Mouse (Mus musculus) forebrain, embryonic 10.5 days (tissue): ENCODE measurements at regions not wholly inside any gene's neighbourhood (a gene's known extent, or its start where the extent isn't known, plus 50 kb on each side); places are given as distances from the start of the nearest gene placed in this dataset.
A peak's percentile ranks its signal among the peaks of the same experiment; 100 is the strongest.
"Not testable (repeated sequence)": the region's sequence is repeated elsewhere in the genome, so short reads cannot be mapped to it uniquely, and the experiment has no call there.

Experiments
- DNase-seq: peaks from one replicate; pipeline ENCODE4 v3.0.0-alpha.2; 2017; ENCODE audit warnings: low spot score; ENCODE audit errors: extremely low spot score
- H3K27ac ChIP-seq: fragments of 300-500 bp; sonication (generic); 2 replicates; pipeline ENCODE4 v1.5.1; 2016; ENCODE audit warnings: mild to moderate bottlenecking
- H3K27me3 ChIP-seq: fragments of 300-500 bp; sonication (generic); 2 replicates; pipeline ENCODE4 v1.6.1; 2016; ENCODE audit warnings: mild to moderate bottlenecking; ENCODE audit not compliant: poor library complexity, severe bottlenecking
- H3K36me3 ChIP-seq: fragments of 300-500 bp; sonication (generic); replicated peaks from 2 replicates; pipeline ENCODE4 v1.6.1; 2016; ENCODE audit warnings: mild to moderate bottlenecking, moderate library complexity
- H3K4me1 ChIP-seq: fragments of 300-500 bp; sonication (generic); 2 replicates; pipeline ENCODE4 v1.6.1; 2016
- H3K4me3 ChIP-seq: fragments of 300-500 bp; sonication (generic); 2 replicates; pipeline ENCODE4 v1.5.1; 2016; ENCODE audit warnings: mild to moderate bottlenecking, moderate library complexity
- H3K9me3 ChIP-seq: fragments of 300-500 bp; sonication (generic); 2 replicates; pipeline ENCODE4 v1.6.1; 2016; ENCODE audit warnings: mild to moderate bottlenecking, moderate library complexity
- WGBS: fragments of 180-500 bp; shearing (Covaris S2); methylation state at CpG from one replicate; pipeline ENCODE4 v1.1.7; 2016; 5-methylcytosine and 5-hydroxymethylcytosine counted together

GRCm38 (mm10) chr10:69020811-69021743, 130.2 kb upstream of the Rhobtb1 start:
- 94% methylated on average over 30 of the region's 30 CpGs for WGBS
- H3K27me3 ChIP-seq, result no peaks in the 10 kb centered on the region
- H3K36me3 ChIP-seq, result no peaks in the 10 kb centered on the region
- H3K27ac ChIP-seq, result no peak overlapping the region
- H3K4me1 ChIP-seq, result no peaks in the 10 kb centered on the region
- no peak overlapping the region for H3K4me3 ChIP-seq
- DNase-seq, result no peak
- no peaks in the 10 kb centered on the region for H3K9me3 ChIP-seq

GRCm38 (mm10) chr10:69033410-69033809, 117.8 kb upstream of the Rhobtb1 start:
- Histone ChIP-seq H3K36me3 (no peaks in the 10 kb centered on the region), H3K27me3 (no peaks in the 10 kb centered on the region), H3K9me3 (peaks cover 8% of the 10 kb centered on the region; the same call in 1 of the 2 replicates), H3K27ac (no peak overlapping the region), H3K4me1 (peaks cover 5% of the 10 kb centered on the region; the same call in 1 of the 2 replicates), H3K4me3 (no peak overlapping the region)
- WGBS, result 75% methylated on average over 9 of the region's 9 CpGs
- DNase-seq, result no peak

- 54% methylated on average over 2 of the region's 2 CpGs for WGBS
Observed at GRCm38 (mm10) chr10:69034390-69035120, 116.7 kb upstream of the Rhobtb1 start.

GRCm38 (mm10) chr10:69035536-69035935, 115.7 kb upstream of the Rhobtb1 start:
- not testable (repeated sequence) for H3K4me1 ChIP-seq, DNase-seq, H3K27ac ChIP-seq, H3K9me3 ChIP-seq, H3K4me3 ChIP-seq, H3K27me3 ChIP-seq, H3K36me3 ChIP-seq
- WGBS, result 80% methylated on average over 4 of the region's 4 CpGs

More at GRCm38 (mm10) chr10:69034390-69035120, 116.7 kb upstream of the Rhobtb1 start:
- Histone ChIP-seq H3K27me3 (no peaks in the 10 kb centered on the region), H3K9me3 (peaks cover 8% of the 10 kb centered on the region; the same call in 1 of the 2 replicates), H3K27ac (no peak overlapping the region), H3K4me3 (no peak overlapping the region), H3K4me1 (peaks cover 5% of the 10 kb centered on the region; the same call in 1 of the 2 replicates), H3K36me3 (no peaks in the 10 kb centered on the region)
- DNase-seq, result no peak

GRCm38 (mm10) chr10:69036096-69036495, 115.1 kb upstream of the Rhobtb1 start:
- no peak for DNase-seq
- Histone ChIP-seq H3K9me3 (peaks cover 8% of the 10 kb centered on the region; the same call in 1 of the 2 replicates), H3K4me3 (no peak overlapping the region), H3K4me1 (peaks cover 5% of the 10 kb centered on the region; the same call in 1 of the 2 replicates), H3K27ac (no peak overlapping the region), H3K36me3 (no peaks in the 10 kb centered on the region), H3K27me3 (no peaks in the 10 kb centered on the region)
- WGBS, result 83% methylated on average over 2 of the region's 2 CpGs

- Histone ChIP-seq H3K27ac (peak overlapping the region; percentile 72), H3K9me3 (no peaks in the 10 kb centered on the region), H3K36me3 (no peaks in the 10 kb centered on the region), H3K4me3 (no peak overlapping the region), H3K27me3 (no peaks in the 10 kb centered on the region), H3K4me1 (peaks cover 22% of the 10 kb centered on the region)
- DNase-seq, result peak; percentile 31
- WGBS, result 51% methylated on average over 12 of the region's 12 CpGs
Observed at GRCm38 (mm10) chr10:69044171-69044651, 107.0 kb upstream of the Rhobtb1 start.

- Histone ChIP-seq H3K4me1 (peaks cover 22% of the 10 kb centered on the region), H3K4me3 (no peak overlapping the region), H3K9me3 (no peaks in the 10 kb centered on the region), H3K36me3 (no peaks in the 10 kb centered on the region), H3K27me3 (no peaks in the 10 kb centered on the region), H3K27ac (no peak overlapping the region)
- no peak for DNase-seq
- WGBS, result 80% methylated on average over 14 of the region's 14 CpGs
Observed at GRCm38 (mm10) chr10:69045275-69045674, 106.0 kb upstream of the Rhobtb1 start.

- WGBS, result 60% methylated on average over 10 of the region's 10 CpGs
- Histone ChIP-seq H3K4me3 (no peak overlapping the region), H3K9me3 (no peaks in the 10 kb centered on the region), H3K36me3 (no peaks in the 10 kb centered on the region), H3K27ac (no peak overlapping the region), H3K27me3 (no peaks in the 10 kb centered on the region), H3K4me1 (peaks cover 22% of the 10 kb centered on the region)
- no peak for DNase-seq
Observed at GRCm38 (mm10) chr10:69046008-69046555, 105.2 kb upstream of the Rhobtb1 start.

- no peak for DNase-seq
- Histone ChIP-seq H3K9me3 (no peaks in the 10 kb centered on the region), H3K27me3 (no peaks in the 10 kb centered on the region), H3K4me1 (no peaks in the 10 kb centered on the region), H3K27ac (no peak overlapping the region), H3K4me3 (no peak overlapping the region), H3K36me3 (no peaks in the 10 kb centered on the region)
- 82% methylated on average over 11 of the region's 11 CpGs for WGBS
Observed at GRCm38 (mm10) chr10:69078008-69078407, 73.2 kb upstream of the Rhobtb1 start.

- Histone ChIP-seq H3K4me1 (no peaks in the 10 kb centered on the region), H3K9me3 (no peaks in the 10 kb centered on the region), H3K36me3 (no peaks in the 10 kb centered on the region), H3K27ac (no peak overlapping the region), H3K27me3 (no peaks in the 10 kb centered on the region), H3K4me3 (no peak overlapping the region)
- 85% methylated on average over 1 of the region's 1 CpGs for WGBS
- DNase-seq, result no peak
Observed at GRCm38 (mm10) chr10:69086184-69086583, 65.0 kb upstream of the Rhobtb1 start.

- H3K27me3 ChIP-seq, result no peaks in the 10 kb centered on the region
- H3K4me3 ChIP-seq, result no peak overlapping the region
- 76% methylated on average over 3 of the region's 3 CpGs for WGBS
- no peaks in the 10 kb centered on the region for H3K36me3 ChIP-seq
- H3K9me3 ChIP-seq, result no peaks in the 10 kb centered on the region
- no peak overlapping the region for H3K27ac ChIP-seq
- H3K4me1 ChIP-seq, result no peaks in the 10 kb centered on the region
- no peak for DNase-seq
Observed at GRCm38 (mm10) chr10:69091872-69092271, 59.4 kb upstream of the Rhobtb1 start.

- Histone ChIP-seq H3K27me3 (no peaks in the 10 kb centered on the region), H3K4me3 (no peak overlapping the region), H3K27ac (no peak overlapping the region), H3K9me3 (0 out of 2 replicates have a peak, but pooled peaks cover 3% of the 10 kb centered on the region), H3K36me3 (no peaks in the 10 kb centered on the region), H3K4me1 (no peaks in the 10 kb centered on the region)
- 97% methylated on average over 3 of the region's 3 CpGs for WGBS
- DNase-seq, result no peak
Observed at GRCm38 (mm10) chr10:69100021-69100420, 51.2 kb upstream of the Rhobtb1 start.
